Mouse (Mus musculus): ENCODE measurements around the gene Elovl6. TPM values are rescaled to one million over a fixed set of nuclear protein-coding genes. Genes with fewer than 3 reads are reported as not detected.

Elovl6 gene
- polyA plus RNA-seq, 1 experiment from 2014 or later: 33.4 TPM

GRCm38 (mm10) chr3:129614216-129614615, 82.1 kb downstream of the Elovl6 start:
- Histone ChIP-seq H3K27ac (no peak overlapping the region), H3K27me3 (no peaks in the 10 kb centered on the region), H3K4me2 (replicated peaks) (no peak overlapping the region), H3K4me3 (no peak overlapping the region), H3K36me3 (peaks cover 9% of the 10 kb centered on the region), H3K9me3 (no peaks in the 10 kb centered on the region), H3K4me1 (peaks cover 17% of the 10 kb centered on the region), H3K9ac (no peak overlapping the region)
- no peak for ATAC-seq (ENCODE audit: low FRiP score, low read depth)
- 56% methylated on average over 2 of the region's 2 CpGs for WGBS

- H3K4me1 ChIP-seq: peaks cover 10% of the 10 kb centered on the region; the same call in 1 of the 2 replicates
- no peak overlapping the region for H3K4me2 ChIP-seq (replicated peaks)
- ATAC-seq (ENCODE audit: low FRiP score, low read depth): no peak
- H3K27ac ChIP-seq: no peak overlapping the region
- H3K27me3 ChIP-seq: no peaks in the 10 kb centered on the region
- no peaks in the 10 kb centered on the region for H3K9me3 ChIP-seq
- peaks cover 5% of the 10 kb centered on the region; the same call in 1 of the 2 replicates for H3K36me3 ChIP-seq
- 83% methylated on average over 11 of the region's 11 CpGs for WGBS
- no peak overlapping the region for H3K4me3 ChIP-seq
- no peak overlapping the region for H3K9ac ChIP-seq
Measured at GRCm38 (mm10) chr3:129617450-129617849, 85.3 kb downstream of the Elovl6 start.

DNA sequence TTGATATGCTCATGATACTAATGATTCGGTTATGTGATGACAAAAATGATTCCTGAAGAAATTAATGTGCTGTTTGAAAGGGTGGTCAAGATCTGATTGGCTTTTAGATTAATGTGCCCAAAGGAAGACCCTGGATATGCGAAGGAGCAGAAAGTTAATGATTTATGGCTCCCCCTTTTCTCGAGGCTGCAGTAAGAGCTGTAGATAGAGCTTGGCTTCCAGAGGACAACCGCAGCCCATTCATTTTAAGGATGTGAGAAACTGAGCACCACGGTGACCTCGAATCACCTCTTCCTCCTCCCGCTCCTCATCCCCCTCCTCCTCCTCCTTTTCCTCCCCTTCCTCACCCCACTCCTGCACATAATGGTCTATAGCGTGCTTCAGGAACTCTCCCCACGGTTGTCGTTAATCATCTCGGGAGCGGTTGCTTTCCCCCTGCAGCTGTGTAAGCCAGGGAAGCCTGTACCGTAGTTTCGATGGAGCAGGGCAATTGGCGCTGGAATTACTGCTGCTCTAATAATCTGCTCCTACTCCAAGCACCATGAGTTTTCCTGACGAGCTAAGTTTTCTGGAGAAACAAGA, 87.1 kb downstream of the Elovl6 start:
- H3K27ac ChIP-seq: no peak overlapping the region
- no peak overlapping the region for H3K9ac ChIP-seq
- H3K27me3 ChIP-seq: no peaks in the 10 kb centered on the region
- H3K4me3 ChIP-seq: no peak overlapping the region
- ATAC-seq (ENCODE audit: low FRiP score, low read depth): no peak
- H3K9me3 ChIP-seq: no peaks in the 10 kb centered on the region
- peaks cover under 1% of the 10 kb centered on the region; the same call in 1 of the 2 replicates for H3K4me1 ChIP-seq
- H3K36me3 ChIP-seq: peaks cover 5% of the 10 kb centered on the region; the same call in 1 of the 2 replicates
- no peak overlapping the region for H3K4me2 ChIP-seq (replicated peaks)
- WGBS: 52% methylated on average over 16 of the region's 16 CpGs

DNA sequence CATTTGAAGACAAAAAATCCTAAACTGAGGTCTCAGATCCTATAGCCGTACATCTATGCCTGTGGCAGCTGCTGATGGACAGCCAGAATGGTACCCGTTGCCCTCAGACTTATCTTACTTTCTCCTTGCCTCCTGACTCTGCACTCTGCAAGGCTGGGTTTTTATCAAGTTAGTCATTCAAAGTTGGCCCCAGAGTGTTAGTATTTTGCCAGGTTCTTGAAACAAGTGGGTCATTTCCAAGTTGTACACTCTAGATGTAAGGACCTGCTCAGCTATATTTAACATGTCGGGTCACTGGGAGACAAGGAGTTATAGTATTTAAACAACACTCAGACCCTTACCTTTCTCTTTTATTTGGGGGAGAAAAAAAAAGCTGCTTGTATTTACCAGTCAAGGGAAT, 88.6 kb downstream of the Elovl6 start:
- Histone ChIP-seq H3K27me3 (no peaks in the 10 kb centered on the region), H3K27ac (no peak overlapping the region), H3K4me2 (replicated peaks) (no peak overlapping the region), H3K9ac (no peak overlapping the region), H3K4me1 (no peaks in the 10 kb centered on the region), H3K36me3 (peaks cover 5% of the 10 kb centered on the region; the same call in 1 of the 2 replicates), H3K9me3 (no peaks in the 10 kb centered on the region), H3K4me3 (no peak overlapping the region)
- 91% methylated on average over 3 of the region's 3 CpGs for WGBS
- ATAC-seq (ENCODE audit: low FRiP score, low read depth): no peak

GRCm38 (mm10) chr3:129621255-129621654, 89.1 kb downstream of the Elovl6 start:
- 48% methylated on average over 5 of the region's 5 CpGs for WGBS
- no peaks in the 10 kb centered on the region for H3K27me3 ChIP-seq
- no peak for ATAC-seq (ENCODE audit: low FRiP score, low read depth)
- no peak overlapping the region for H3K9ac ChIP-seq
- no peaks in the 10 kb centered on the region for H3K9me3 ChIP-seq
- no peak overlapping the region for H3K4me2 ChIP-seq (replicated peaks)
- H3K4me1 ChIP-seq: no peaks in the 10 kb centered on the region
- H3K27ac ChIP-seq: no peak overlapping the region
- no peak overlapping the region for H3K4me3 ChIP-seq
- H3K36me3 ChIP-seq: peaks cover 5% of the 10 kb centered on the region; the same call in 1 of the 2 replicates

- Histone ChIP-seq H3K36me3 (peaks cover 5% of the 10 kb centered on the region; the same call in 1 of the 2 replicates), H3K4me1 (no peaks in the 10 kb centered on the region), H3K9ac (no peak overlapping the region), H3K27me3 (no peaks in the 10 kb centered on the region), H3K9me3 (no peaks in the 10 kb centered on the region), H3K27ac (no peak overlapping the region), H3K4me3 (no peak overlapping the region), H3K4me2 (replicated peaks) (no peak overlapping the region)
- 76% methylated on average over 9 of the region's 9 CpGs for WGBS
- ATAC-seq (ENCODE audit: low FRiP score, low read depth): no peak
Measured at GRCm38 (mm10) chr3:129622120-129622519, 90.0 kb downstream of the Elovl6 start.

GRCm38 (mm10) chr3:129622705-129623104, 90.5 kb downstream of the Elovl6 start:
- no peaks in the 10 kb centered on the region; the same call in 1 of the 2 replicates for H3K36me3 ChIP-seq
- ATAC-seq (ENCODE audit: low FRiP score, low read depth): no peak
- no peak overlapping the region for H3K4me2 ChIP-seq (replicated peaks)
- H3K4me1 ChIP-seq: no peaks in the 10 kb centered on the region
- no peak overlapping the region for H3K27ac ChIP-seq
- no peak overlapping the region for H3K9ac ChIP-seq
- no peak overlapping the region for H3K4me3 ChIP-seq
- 95% methylated on average over 5 of the region's 5 CpGs for WGBS
- H3K27me3 ChIP-seq: no peaks in the 10 kb centered on the region
- no peaks in the 10 kb centered on the region for H3K9me3 ChIP-seq

GRCm38 (mm10) chr3:129624193-129624805, 92.1 kb downstream of the Elovl6 start:
- H3K27ac ChIP-seq: no peak overlapping the region
- no peak overlapping the region for H3K9ac ChIP-seq
- H3K9me3 ChIP-seq: no peaks in the 10 kb centered on the region
- H3K4me3 ChIP-seq: no peak overlapping the region
- no peak for ATAC-seq (ENCODE audit: low FRiP score, low read depth)
- no peaks in the 10 kb centered on the region for H3K4me1 ChIP-seq
- no peaks in the 10 kb centered on the region for H3K27me3 ChIP-seq
- no peak overlapping the region for H3K4me2 ChIP-seq (replicated peaks)
- 95% methylated on average over 10 of the region's 10 CpGs for WGBS
- H3K36me3 ChIP-seq: peaks cover 10% of the 10 kb centered on the region

DNA sequence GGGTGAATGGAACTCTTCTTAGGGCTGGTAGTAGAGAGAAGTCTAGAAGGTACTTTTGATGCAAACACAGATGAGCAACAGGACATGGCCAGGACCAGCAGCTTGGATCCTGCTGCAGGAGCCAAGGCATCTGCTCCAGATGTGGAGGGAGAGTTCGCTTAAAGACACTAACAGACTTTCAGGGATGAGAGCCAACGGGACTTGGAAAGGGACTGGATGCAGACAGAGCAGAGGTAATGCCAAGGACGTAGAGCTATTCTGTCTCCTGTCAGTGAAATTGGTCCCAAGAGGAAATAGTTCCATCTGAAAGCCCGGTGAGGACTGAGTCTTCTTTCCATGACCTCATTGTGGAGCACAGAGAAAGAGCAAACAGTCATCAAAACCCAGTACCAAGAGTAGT, 95.1 kb downstream of the Elovl6 start:
- no peaks in the 10 kb centered on the region for H3K9me3 ChIP-seq
- H3K4me1 ChIP-seq: no peaks in the 10 kb centered on the region
- 76% methylated on average over 4 of the region's 4 CpGs for WGBS
- no peak overlapping the region for H3K9ac ChIP-seq
- H3K4me2 ChIP-seq (replicated peaks): no peak overlapping the region
- no peak for ATAC-seq (ENCODE audit: low FRiP score, low read depth)
- H3K27ac ChIP-seq: no peak overlapping the region; the same call in 1 of the 2 replicates
- no peak overlapping the region for H3K4me3 ChIP-seq
- peaks cover 30% of the 10 kb centered on the region for H3K36me3 ChIP-seq
- no peaks in the 10 kb centered on the region for H3K27me3 ChIP-seq

- Histone ChIP-seq H3K27me3 (no peaks in the 10 kb centered on the region), H3K4me1 (no peaks in the 10 kb centered on the region), H3K27ac (no peak overlapping the region), H3K4me3 (no peak overlapping the region), H3K36me3 (peaks cover 40% of the 10 kb centered on the region), H3K4me2 (replicated peaks) (no peak overlapping the region), H3K9ac (no peak overlapping the region), H3K9me3 (no peaks in the 10 kb centered on the region)
- WGBS: 88% methylated on average over 1 of the region's 1 CpGs
- ATAC-seq (ENCODE audit: low FRiP score, low read depth): no peak
Measured at GRCm38 (mm10) chr3:129631018-129631417, 98.9 kb downstream of the Elovl6 start.

DNA sequence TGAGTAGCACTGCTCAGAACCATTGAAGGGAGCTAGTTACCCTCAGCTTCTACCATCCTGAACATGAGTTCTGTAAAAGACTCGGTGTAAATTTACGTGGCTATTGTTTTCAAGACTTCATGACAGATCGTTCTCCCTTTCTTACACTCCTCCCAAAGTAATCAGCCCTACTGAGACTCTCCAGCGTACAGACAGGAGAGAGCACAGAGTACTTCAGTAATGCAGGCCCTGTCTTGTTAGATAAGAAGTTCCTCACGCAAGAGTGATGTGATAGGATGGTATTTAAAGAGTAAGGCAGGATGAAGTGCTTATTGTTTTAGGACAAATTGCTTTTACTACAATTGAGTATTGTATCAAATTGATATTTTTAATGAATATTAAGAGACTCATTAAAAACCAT, 99.7 kb downstream of the Elovl6 start:
- H3K9ac ChIP-seq: no peak overlapping the region
- no peaks in the 10 kb centered on the region for H3K4me1 ChIP-seq
- H3K4me3 ChIP-seq: no peak overlapping the region
- WGBS: 94% methylated on average over 5 of the region's 5 CpGs
- H3K9me3 ChIP-seq: no peaks in the 10 kb centered on the region
- no peaks in the 10 kb centered on the region for H3K27me3 ChIP-seq
- no peak for ATAC-seq (ENCODE audit: low FRiP score, low read depth)
- H3K36me3 ChIP-seq: peaks cover 40% of the 10 kb centered on the region
- no peak overlapping the region for H3K27ac ChIP-seq
- H3K4me2 ChIP-seq (replicated peaks): no peak overlapping the region

- peaks cover 37% of the 10 kb centered on the region for H3K36me3 ChIP-seq
- H3K27ac ChIP-seq: no peak overlapping the region
- H3K27me3 ChIP-seq: no peaks in the 10 kb centered on the region
- 80% methylated on average over 8 of the region's 8 CpGs for WGBS
- H3K4me3 ChIP-seq: no peak overlapping the region
- no peak overlapping the region for H3K9ac ChIP-seq
- no peak overlapping the region for H3K4me2 ChIP-seq (replicated peaks)
- H3K4me1 ChIP-seq: no peaks in the 10 kb centered on the region
- no peaks in the 10 kb centered on the region for H3K9me3 ChIP-seq
- no peak for ATAC-seq (ENCODE audit: low FRiP score, low read depth)
Measured at GRCm38 (mm10) chr3:129633518-129633917, 101.4 kb downstream of the Elovl6 start.
